Mouse (Mus musculus): ENCODE measurements around the gene Cep295nl.

DNA sequence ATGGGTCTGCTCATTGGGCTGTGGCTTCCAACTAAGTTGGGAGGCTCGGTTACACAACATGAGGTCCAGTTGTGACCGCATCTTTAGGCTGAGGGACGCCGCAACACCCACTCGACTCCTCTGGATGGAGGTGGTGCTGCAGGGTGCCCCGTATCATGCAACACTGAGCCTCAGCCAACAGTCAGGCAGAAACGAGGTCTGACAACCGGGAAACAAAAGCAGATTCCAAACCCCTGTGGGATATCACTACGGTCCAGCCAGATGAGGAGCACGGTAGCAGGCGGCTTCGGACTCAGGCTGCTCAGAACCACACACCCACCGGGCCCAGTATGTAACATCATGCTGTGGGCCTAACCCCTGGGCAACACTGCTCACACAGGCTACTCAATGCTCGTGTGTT, 11.9 kb downstream of the Cep295nl start:
- TF ChIP-seq CTCF (IDR thresholded peaks at IDR 0.05; ENCODE audit: extremely low read depth, insufficient read depth, low read length): no peak
- no peak for TF ChIP-seq POLR2A (IDR thresholded peaks at IDR 0.05; ENCODE audit: extremely low read depth, insufficient read depth, low read length)
